Mouse (Mus musculus): ENCODE results near the gene Ccdc120. TPM values are rescaled to one million over a fixed set of nuclear protein-coding genes. Genes with fewer than 3 reads are reported as not detected.
A peak's percentile ranks its signal among the peaks of the same experiment; 100 is the strongest.

The Ccdc120 gene
- polyA plus RNA-seq, 1 experiment: 2.4 TPM

DNA sequence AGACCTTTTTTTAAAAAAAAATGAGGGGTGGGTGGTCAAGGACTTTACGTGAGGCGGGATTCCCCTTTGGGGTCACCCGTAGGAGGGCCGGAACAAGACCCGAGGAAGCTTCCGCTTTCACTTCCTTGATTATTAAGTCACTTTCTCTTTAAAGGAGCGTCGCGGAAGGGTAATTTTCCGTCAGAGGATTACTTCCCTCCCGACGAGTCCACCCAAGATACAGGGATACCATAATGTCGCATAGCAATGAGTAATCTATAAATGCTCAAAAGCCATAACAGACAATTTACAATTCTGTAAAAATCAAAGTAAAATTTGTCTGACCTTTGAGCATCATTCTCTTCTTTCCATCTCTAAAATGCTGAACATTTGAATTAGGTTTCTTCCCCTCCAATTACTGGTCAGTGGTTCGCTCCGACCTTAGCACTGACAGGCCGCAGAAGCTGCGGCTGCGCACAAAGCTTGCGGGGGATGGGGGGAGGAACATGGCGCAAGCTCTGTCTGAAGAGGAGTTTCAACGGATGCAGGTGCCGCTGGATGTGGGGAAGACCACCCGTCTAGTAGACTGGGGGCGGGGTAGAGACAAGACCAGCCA is 38.9 kb upstream of the Ccdc120 start, which contains the start of gene Gripap1:
Gene Gripap1, plus strand, starts transcription at position 224 of the 595 bp plus-strand sequence.
- H3ac ChIP-seq (ENCODE audit: control insufficient read depth, insufficient read length): no peak within 1 kb of the TSS

DNA sequence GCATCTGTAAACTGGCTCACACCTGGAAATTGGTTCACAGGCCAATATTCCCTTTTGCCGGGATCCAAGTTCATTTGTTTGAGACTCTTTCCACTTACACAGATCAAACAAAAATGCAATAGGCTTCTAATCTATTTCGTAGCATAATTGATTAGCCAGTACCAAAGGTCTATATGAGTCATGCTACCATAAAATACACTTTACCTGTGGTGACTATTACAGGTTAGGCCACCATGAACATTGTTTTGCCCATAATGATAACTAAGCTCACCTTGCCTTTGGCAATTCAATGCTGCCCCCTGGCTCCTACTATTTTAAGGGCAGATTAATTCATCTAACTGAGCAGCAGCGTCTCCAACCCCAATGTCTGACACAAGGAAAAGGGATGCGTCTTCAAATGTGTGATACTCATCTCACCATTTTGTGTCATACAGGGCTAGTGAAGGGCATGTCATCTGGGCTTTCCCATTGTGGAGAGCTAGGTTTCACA is 31.9 kb upstream of the Ccdc120 start:
- H3K36me3 ChIP-seq (ENCODE audit: control insufficient read depth, insufficient read depth): no peaks in the 10 kb centered on the region
- H3ac ChIP-seq (ENCODE audit: control insufficient read depth, insufficient read length): no peak overlapping the region
- no peak overlapping the region for H3K4me2 ChIP-seq (ENCODE audit: low read depth)
- no peaks in the 10 kb centered on the region for H3K27me3 ChIP-seq (ENCODE audit: control insufficient read depth, insufficient read depth, insufficient read length)
- TF ChIP-seq MYOD1 (IDR thresholded peaks at IDR 0.05; ENCODE audit: control insufficient read depth in 1 of 3, insufficient read length in 2 of 3, low read depth in 2 of 3) (no peak), USF1 (IDR thresholded peaks at IDR 0.05; ENCODE audit: low read depth) (no peak), MYOG (IDR thresholded peaks at IDR 0.05; ENCODE audit: control insufficient read depth in 1 of 3, insufficient read depth in 1 of 3, insufficient read length in 2 of 3, low read depth in 2 of 3) (no peak), CEBPB (IDR thresholded peaks at IDR 0.05; ENCODE audit: insufficient read depth, poor library complexity, severe bottlenecking) (no peak), TCF12 (IDR thresholded peaks at IDR 0.05; ENCODE audit: insufficient read depth, poor library complexity, severe bottlenecking) (no peak), POLR2AphosphoS2 (IDR thresholded peaks at IDR 0.05; ENCODE audit: insufficient read length, low read depth) (no peak), MAX (IDR thresholded peaks at IDR 0.05; ENCODE audit: low read depth) (no peak), SRF (IDR thresholded peaks at IDR 0.05; ENCODE audit: control insufficient read depth, insufficient read length, low read depth) (no peak), POLR2A (IDR thresholded peaks at IDR 0.05; ENCODE audit: insufficient read length, low read depth) (no peak), REST (IDR thresholded peaks at IDR 0.05; ENCODE audit: insufficient read depth, insufficient read length) (no peak), TCF3 (IDR thresholded peaks at IDR 0.05; ENCODE audit: insufficient read length, low read depth) (no peak), E2F4 (IDR thresholded peaks at IDR 0.05; ENCODE audit: insufficient read depth) (no peak)
- no peaks in the 10 kb centered on the region for H3K79me2 ChIP-seq (ENCODE audit: control insufficient read depth, insufficient read depth)
- no peak overlapping the region for H3K4me3 ChIP-seq

More for the DNA sequence above, 38.9 kb upstream of the Ccdc120 start, which contains the start of gene Gripap1:
- Histone ChIP-seq H3K79me2 (ENCODE audit: control insufficient read depth, insufficient read depth) (peaks cover 8% of the 10 kb centered on the region), H3K36me3 (ENCODE audit: control insufficient read depth, insufficient read depth) (no peaks in the 10 kb centered on the region), H3K27me3 (ENCODE audit: control insufficient read depth, insufficient read depth, insufficient read length) (no peaks in the 10 kb centered on the region), H3K4me2 (ENCODE audit: low read depth) (peak within 1 kb of the TSS; percentile 83), H3K4me3 (peak within 1 kb of the TSS; percentile 63)
- TF ChIP-seq SRF (IDR thresholded peaks at IDR 0.05; ENCODE audit: control insufficient read depth, insufficient read length, low read depth): no peak
- no peak for TF ChIP-seq MYOG (IDR thresholded peaks at IDR 0.05; ENCODE audit: control insufficient read depth in 1 of 3, insufficient read depth in 1 of 3, insufficient read length in 2 of 3, low read depth in 2 of 3)
- TF ChIP-seq TCF3 (IDR thresholded peaks at IDR 0.05; ENCODE audit: insufficient read length, low read depth): no peak
- TF ChIP-seq MYOD1 (IDR thresholded peaks at IDR 0.05; ENCODE audit: control insufficient read depth in 1 of 3, insufficient read length in 2 of 3, low read depth in 2 of 3): no peak
- no peak for TF ChIP-seq CEBPB (IDR thresholded peaks at IDR 0.05; ENCODE audit: insufficient read depth, poor library complexity, severe bottlenecking)
- TF ChIP-seq E2F4 (IDR thresholded peaks at IDR 0.05; ENCODE audit: insufficient read depth): no peak
- TF ChIP-seq TCF12 (IDR thresholded peaks at IDR 0.05; ENCODE audit: insufficient read depth, poor library complexity, severe bottlenecking): no peak
- TF ChIP-seq POLR2AphosphoS2 (IDR thresholded peaks at IDR 0.05; ENCODE audit: insufficient read length, low read depth): peak; percentile 48
- TF ChIP-seq POLR2A (IDR thresholded peaks at IDR 0.05; ENCODE audit: insufficient read length, low read depth): peak; percentile 70
- no peak for TF ChIP-seq REST (IDR thresholded peaks at IDR 0.05; ENCODE audit: insufficient read depth, insufficient read length)

- no peak overlapping the region for H3K4me3 ChIP-seq
- TF ChIP-seq SRF (IDR thresholded peaks at IDR 0.05; ENCODE audit: control insufficient read depth, insufficient read length, low read depth): no peak
These were observed 28.6 kb upstream of the Ccdc120 start for GRCm38 (mm10) chrX:7779294-7779693.

GRCm38 (mm10) chrX:7778450-7779244 is 27.9 kb upstream of the Ccdc120 start:
- H3K4me2 ChIP-seq (ENCODE audit: low read depth): no peak overlapping the region

More at GRCm38 (mm10) chrX:7779294-7779693, 28.6 kb upstream of the Ccdc120 start:
- Histone ChIP-seq H3ac (ENCODE audit: control insufficient read depth, insufficient read length) (no peak overlapping the region), H3K4me2 (ENCODE audit: low read depth) (no peak overlapping the region), H3K27me3 (ENCODE audit: control insufficient read depth, insufficient read depth, insufficient read length) (no peaks in the 10 kb centered on the region), H3K36me3 (ENCODE audit: control insufficient read depth, insufficient read depth) (no peaks in the 10 kb centered on the region), H3K79me2 (ENCODE audit: control insufficient read depth, insufficient read depth) (no peaks in the 10 kb centered on the region)

More at GRCm38 (mm10) chrX:7778450-7779244, 27.9 kb upstream of the Ccdc120 start:
- no peak for TF ChIP-seq TCF3 (IDR thresholded peaks at IDR 0.05; ENCODE audit: insufficient read length, low read depth)
- TF ChIP-seq SRF (IDR thresholded peaks at IDR 0.05; ENCODE audit: control insufficient read depth, insufficient read length, low read depth): no peak
- no peak for TF ChIP-seq MAX (IDR thresholded peaks at IDR 0.05; ENCODE audit: low read depth)
- no peak for TF ChIP-seq CEBPB (IDR thresholded peaks at IDR 0.05; ENCODE audit: insufficient read depth, poor library complexity, severe bottlenecking)
- no peak for TF ChIP-seq POLR2AphosphoS2 (IDR thresholded peaks at IDR 0.05; ENCODE audit: insufficient read length, low read depth)
- TF ChIP-seq MYOD1 (IDR thresholded peaks at IDR 0.05; ENCODE audit: control insufficient read depth in 1 of 3, insufficient read length in 2 of 3, low read depth in 2 of 3): no peak
- TF ChIP-seq USF1 (IDR thresholded peaks at IDR 0.05; ENCODE audit: low read depth): no peak
- TF ChIP-seq POLR2A (IDR thresholded peaks at IDR 0.05; ENCODE audit: insufficient read length, low read depth): no peak
- TF ChIP-seq E2F4 (IDR thresholded peaks at IDR 0.05; ENCODE audit: insufficient read depth): no peak
- TF ChIP-seq REST (IDR thresholded peaks at IDR 0.05; ENCODE audit: insufficient read depth, insufficient read length): no peak
- no peak for TF ChIP-seq TCF12 (IDR thresholded peaks at IDR 0.05; ENCODE audit: insufficient read depth, poor library complexity, severe bottlenecking)
- no peak for TF ChIP-seq MYOG (IDR thresholded peaks at IDR 0.05; ENCODE audit: control insufficient read depth in 1 of 3, insufficient read depth in 1 of 3, insufficient read length in 2 of 3, low read depth in 2 of 3)
- H3K36me3 ChIP-seq (ENCODE audit: control insufficient read depth, insufficient read depth): no peaks in the 10 kb centered on the region
- H3K4me3 ChIP-seq: no peak overlapping the region
- no peak overlapping the region for H3ac ChIP-seq (ENCODE audit: control insufficient read depth, insufficient read length)
- no peaks in the 10 kb centered on the region for H3K79me2 ChIP-seq (ENCODE audit: control insufficient read depth, insufficient read depth)
- no peaks in the 10 kb centered on the region for H3K27me3 ChIP-seq (ENCODE audit: control insufficient read depth, insufficient read depth, insufficient read length)

All from myocyte (in vitro differentiated cells).